Mouse (Mus musculus) layer of hippocampus, postnatal 36 days (tissue): ENCODE data around the gene Crk. TPM values are rescaled to one million over a fixed set of nuclear protein-coding genes. Genes with fewer than 3 reads are reported as not detected.

Experiments used
- DNase-seq, 2 experiments: peaks; one replicate each; pipeline ENCODE4 v3.0.0; 2022
- total RNA-seq, 2 experiments: library from RNA; stranded (reverse); gene quantifications; 2 replicates each; pipeline ENCODE4 v1.2.3; 2021

Gene Crk
- 100 to 1,000 TPM; 129 to 137 TPM for total RNA-seq

GRCm38 (mm10) chr11:75678747-75679438 lies at the start of gene Crk:
Gene Crk, plus strand, starts transcription at chr11:75679259.
- DNase-seq = peak; percentile 97 to 98

GRCm38 (mm10) chr11:75630098-75630497 lies 49.0 kb upstream of the Crk start:
- no peak for DNase-seq

GRCm38 (mm10) chr11:75630645-75631229 lies 48.3 kb upstream of the Crk start, which contains the start of gene Inpp5k:
Gene Inpp5k, plus strand, starts transcription at chr11:75630988.
- peak; percentile 97 to 98 for DNase-seq

- no peak for DNase-seq
Observed at GRCm38 (mm10) chr11:75631561-75632225, 47.4 kb upstream of the Crk start.

- DNase-seq = no peak
Observed at GRCm38 (mm10) chr11:75632921-75633320, 46.1 kb upstream of the Crk start.

- DNase-seq = no peak
Observed at GRCm38 (mm10) chr11:75634801-75635200, 44.3 kb upstream of the Crk start.

DNA sequence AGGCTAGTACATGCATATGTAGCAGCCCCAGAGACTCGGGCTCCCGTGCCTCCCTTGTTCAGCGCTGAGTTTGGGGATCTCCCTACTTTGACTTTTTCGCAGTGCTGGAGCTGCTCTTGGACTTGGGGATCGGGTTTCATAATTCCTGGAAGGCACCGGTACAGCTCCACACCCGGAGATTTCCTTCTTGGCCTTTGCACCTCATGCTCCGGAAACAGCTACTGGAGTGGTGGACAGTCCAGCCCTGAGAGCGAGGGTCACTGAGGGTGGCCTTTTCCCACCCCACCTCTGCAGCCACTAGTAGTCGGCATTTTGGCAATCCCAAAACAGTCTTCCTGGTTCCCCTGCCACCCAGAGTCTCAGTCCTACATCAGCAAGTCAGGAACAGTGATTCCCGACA lies 43.7 kb upstream of the Crk start:
- DNase-seq = no peak

DNA sequence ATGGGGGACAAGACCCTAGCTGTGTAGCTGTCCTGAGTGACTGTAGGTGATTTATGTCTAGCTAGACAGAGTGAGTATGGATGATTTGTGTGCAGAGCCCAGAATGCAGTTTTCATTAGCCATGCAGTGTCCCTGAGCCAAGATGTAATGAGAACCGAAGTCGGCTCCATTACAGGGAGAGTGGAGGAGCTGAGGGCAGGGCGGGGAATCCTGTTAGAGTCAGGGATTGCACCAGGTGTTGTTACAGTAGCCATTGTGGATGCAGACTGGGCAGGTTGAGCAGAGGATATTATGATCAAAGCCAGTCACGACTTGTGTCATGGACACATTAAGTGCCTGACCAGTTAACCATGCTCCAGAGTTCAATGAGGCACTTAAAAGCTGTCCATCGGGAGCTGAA lies 35.7 kb upstream of the Crk start:
- DNase-seq = no peak

DNA sequence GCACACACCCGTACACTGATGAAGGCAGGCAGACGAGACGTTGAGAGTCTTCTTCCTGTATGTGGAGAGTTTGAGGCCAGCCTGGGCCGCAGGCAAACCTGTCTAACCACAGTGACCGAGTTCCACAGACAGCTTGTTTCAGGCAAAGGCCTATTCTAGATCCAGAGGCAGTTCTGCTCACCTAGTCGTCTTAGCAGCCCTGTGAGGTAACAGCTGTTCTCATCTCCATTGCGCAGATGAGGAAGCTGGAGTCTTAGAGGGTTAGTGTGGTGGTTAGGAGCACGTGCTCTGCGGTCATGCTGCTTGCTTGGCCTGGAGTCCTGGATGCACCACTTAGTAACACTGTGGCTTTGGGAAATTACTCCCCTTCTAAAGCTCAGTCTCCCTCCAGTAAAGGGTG lies 34.4 kb upstream of the Crk start:
- DNase-seq = no peak

DNA sequence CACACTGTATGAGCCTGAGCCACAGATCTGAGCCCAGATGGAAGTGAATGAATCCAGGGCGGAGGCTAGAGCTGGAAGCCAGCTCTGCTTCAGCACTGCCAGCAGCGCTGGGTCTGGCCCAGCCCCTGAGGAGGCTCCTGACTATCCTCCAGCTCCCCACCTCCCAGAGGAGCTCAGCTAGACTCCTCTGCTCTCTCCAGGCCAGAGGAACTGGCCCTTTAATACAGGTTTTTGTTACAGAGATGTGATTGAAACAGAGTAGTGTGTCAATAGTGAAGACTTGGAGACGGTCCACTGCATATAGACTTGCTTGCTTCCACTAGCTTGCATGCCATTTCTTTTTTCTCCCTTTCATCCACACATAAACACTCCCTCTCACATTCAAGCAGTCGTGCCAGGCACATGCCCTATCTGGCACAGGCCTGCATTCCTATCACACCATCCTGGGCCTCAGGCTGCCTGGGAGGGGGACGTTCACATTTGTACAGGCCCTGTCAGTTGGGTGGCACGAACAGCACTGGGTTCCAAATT lies 31.3 kb upstream of the Crk start:
- DNase-seq = peak; percentile 70 to 71

GRCm38 (mm10) chr11:75649155-75649561 lies 29.9 kb upstream of the Crk start:
- DNase-seq = no peak

DNA sequence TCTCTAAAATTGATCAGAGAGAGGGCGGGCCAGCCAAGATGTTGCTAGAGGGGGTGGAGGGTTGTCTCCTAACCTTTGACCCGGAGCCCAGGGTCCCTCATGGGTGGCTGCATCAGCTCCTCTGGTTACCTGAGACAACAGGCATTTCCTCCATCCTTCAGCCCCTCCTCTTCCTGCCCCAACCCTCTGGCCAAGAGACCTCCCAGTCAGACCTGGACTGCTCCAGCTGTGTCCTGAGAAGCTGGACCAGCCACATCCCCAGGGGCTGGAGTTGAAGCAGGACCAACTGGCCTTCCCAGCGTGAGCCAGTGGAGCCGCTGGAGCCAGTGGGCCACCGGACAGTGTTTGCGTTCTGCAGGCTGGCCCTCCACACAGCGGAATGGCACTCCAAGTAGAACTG lies 28.7 kb upstream of the Crk start, which contains the start of gene Myo1c:
Gene Myo1c, plus strand, starts transcription at position 194 of the 400 bp plus-strand sequence.
- DNase-seq = no peak

GRCm38 (mm10) chr11:75650958-75651425 lies 28.1 kb upstream of the Crk start:
- no peak for DNase-seq

GRCm38 (mm10) chr11:75651426-75652221 lies 27.4 kb upstream of the Crk start:
- peak; percentile 75 to 76 for DNase-seq

GRCm38 (mm10) chr11:75652222-75652941 lies 26.7 kb upstream of the Crk start:
- no peak for DNase-seq

DNA sequence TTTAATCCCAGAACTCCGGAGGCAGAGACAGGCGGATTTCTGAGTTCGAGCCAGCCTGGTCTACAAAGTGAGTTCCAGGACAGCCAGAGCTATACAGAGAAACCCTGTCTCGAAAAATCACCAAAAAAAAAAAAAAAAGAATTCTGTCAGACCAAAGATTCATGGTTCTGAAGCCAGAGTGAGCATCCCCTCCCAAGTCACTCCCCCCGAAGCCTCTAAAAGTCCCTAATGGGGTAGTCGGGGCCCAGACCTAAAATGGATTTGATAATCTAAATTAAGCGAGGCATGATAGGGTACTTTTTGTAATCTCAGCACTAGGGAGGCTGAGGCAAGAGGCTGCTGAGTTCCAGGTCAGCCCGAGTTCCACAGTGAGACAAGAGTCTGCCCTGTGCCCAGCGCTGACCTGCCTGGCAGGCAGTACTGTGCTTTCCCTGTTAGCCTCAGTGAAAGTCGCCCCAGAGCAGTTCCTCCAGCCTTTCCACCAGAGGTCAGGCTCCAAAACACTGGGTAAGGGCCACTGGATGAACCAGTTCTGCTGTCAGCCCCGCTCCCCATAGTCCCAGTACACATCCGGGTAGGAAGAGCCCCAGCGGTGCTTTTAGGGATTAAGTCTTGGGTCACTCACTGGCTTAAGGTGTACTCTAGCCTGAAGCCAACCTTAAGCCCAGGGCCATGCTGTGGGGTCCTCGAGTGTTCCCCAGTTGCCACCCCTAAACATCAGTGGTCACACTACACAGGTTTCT lies 25.9 kb upstream of the Crk start:
- DNase-seq = no peak

DNA sequence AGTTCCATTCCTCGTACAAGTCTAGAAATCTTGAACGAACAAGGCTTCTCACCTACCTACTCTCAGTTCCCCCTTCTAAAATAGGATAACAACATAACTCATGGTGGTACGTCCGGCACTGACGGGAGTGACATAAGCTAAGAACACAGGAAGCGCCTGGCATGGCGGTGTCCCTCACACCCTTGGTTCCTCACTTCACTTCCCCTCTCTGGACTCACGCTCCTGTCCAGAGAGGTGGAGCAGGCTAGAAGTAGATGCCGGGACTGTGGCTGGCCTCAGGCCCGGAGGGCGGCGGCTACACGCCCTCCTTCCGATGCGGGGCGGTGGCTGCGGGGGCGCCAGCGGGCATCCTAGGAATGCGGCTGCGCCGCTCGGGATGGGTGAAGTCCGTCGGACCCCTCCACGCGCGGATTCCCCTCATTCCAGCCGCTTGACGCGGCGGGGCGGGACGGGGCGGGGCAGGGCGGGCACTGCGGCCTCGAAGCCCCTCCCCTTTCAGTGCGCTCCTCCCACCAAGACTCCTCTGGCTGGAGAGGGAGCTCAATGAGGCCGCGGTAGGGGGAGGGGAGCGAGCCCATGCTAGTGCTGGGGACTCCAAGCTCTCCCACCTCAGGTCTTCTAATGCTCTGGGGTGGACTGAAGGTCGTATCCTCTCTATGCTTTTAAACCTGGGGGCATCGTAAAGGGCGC lies 25.1 kb upstream of the Crk start:
- peak in 1 of 2 experiments; percentile 40 for DNase-seq

GRCm38 (mm10) chr11:75654471-75655390 lies 24.3 kb upstream of the Crk start:
- DNase-seq = no peak
